Mouse (Mus musculus) kidney, adult 2 months (tissue): ENCODE measurements around the gene Map4k4.

Experiments used
- CTCF ChIP-seq: fragments of 200-500 bp; conservative IDR thresholded peaks from 2 replicates; pipeline ENCODE4 v1.5.1; 2011; ENCODE audit warnings: low read depth, mild to moderate bottlenecking, control low read depth, low read length, moderate library complexity, mixed read lengths; ENCODE audit not compliant: insufficient read depth, insufficient read length
- POLR2A ChIP-seq: fragments of 200-500 bp; IDR thresholded peaks from one replicate; pipeline ENCODE4 v1.6.1; 2011; ENCODE audit warnings: low read depth, low read length, control low read depth

- TF ChIP-seq CTCF (no peak), POLR2A (no peak)
These were observed 56.0 kb downstream of the Map4k4 start for GRCm38 (mm10) chr1:39956712-39957111.
